In genomic region chr9:100446059-100446686, GRCm38 (mm10) we compare ENCODE assay signal across 8 mouse cellular contexts. TPM values are rescaled to one million over a fixed set of nuclear protein-coding genes. Genes with fewer than 3 reads are reported as not detected.
DNase-seq lines count a peak whose midpoint lies in the region; ATAC-seq and TF ChIP-seq lines count a peak whose summit lies in the region.

No protein-coding gene starts in this region.

- whole genome bisulfite sequencing in hindbrain, postnatal 0 days: under 1% methylated on average over 32 of the region's 32 CpGs

- H3K27me3 ChIP-seq in hindbrain, postnatal 0 days (ENCODE audit: insufficient read depth, low read length): peaks cover 6% of the 10 kb centered on the region; the same call in 1 of the 2 replicates
- peaks cover 31% of the 10 kb centered on the region for H3K27me3 ChIP-seq in megakaryocyte, embryonic 14.5 days (replicated peaks)

- TF ChIP-seq CTCF in hindbrain, postnatal 0 days (IDR thresholded peaks at IDR 0.05; ENCODE audit: low read depth): peak; percentile 89

- peak overlapping the region; percentile 68 for H3K4me2 ChIP-seq in hindbrain, postnatal 0 days (ENCODE audit: low read depth, low read length)

- peak overlapping the region; percentile 41 for H3K4me3 ChIP-seq in hindbrain, postnatal 0 days (ENCODE audit: low read length)
- H3K4me3 ChIP-seq in megakaryocyte, embryonic 14.5 days (replicated peaks): peak overlapping the region; percentile 95

- intact Hi-C loops in left cerebral cortex, postnatal 10 days (cut with DNase I): loop anchor here (5.0 kb wide), 2 partner anchors 599 to 714 kb away; no protein-coding TSS in a partner anchor

- H3K27ac ChIP-seq in hindbrain, postnatal 0 days: peak overlapping the region; percentile 81; the same call in 1 of the 2 replicates

- 0 out of 2 replicates have a peak, but pooled peaks cover 2% of the 10 kb centered on the region for H3K4me1 ChIP-seq in hindbrain, postnatal 0 days (ENCODE audit: insufficient read depth, low read length)
- peaks cover 44% of the 10 kb centered on the region for H3K4me1 ChIP-seq in megakaryocyte, embryonic 14.5 days

- ATAC-seq in hindbrain, postnatal 0 days: peak; percentile 95

- no peaks in the 10 kb centered on the region for H3K36me3 ChIP-seq in hindbrain, postnatal 0 days (ENCODE audit: insufficient read depth, low read length)
- no peaks in the 10 kb centered on the region for H3K36me3 ChIP-seq in megakaryocyte, embryonic 14.5 days (replicated peaks; ENCODE audit: low read length)

- DNase-seq in kidney, adult 18-20 months: peak; percentile 83
- DNase-seq in kidney, adult 11 months: no peak
- peak; percentile 90 to 91 for DNase-seq in cerebellum, postnatal 4 days (ENCODE audit: low spot score in 2 of 2)
- peak; percentile 75 for DNase-seq in gastrocnemius, adult 18-20 months (ENCODE audit: low spot score)
- peak; percentile 93 for DNase-seq in hindbrain, postnatal 0 days (ENCODE audit: low spot score)
- DNase-seq in left cerebral cortex, postnatal 10 days (ENCODE audit: extremely low spot score in 1 of 2, low spot score in 2 of 2): peak; percentile 73 to 82
- peak; percentile 72 for DNase-seq in right cerebral cortex, postnatal 25 days

- H3K9me3 ChIP-seq in hindbrain, postnatal 0 days (ENCODE audit: low read length): no peaks in the 10 kb centered on the region
- no peaks in the 10 kb centered on the region for H3K9me3 ChIP-seq in megakaryocyte, embryonic 14.5 days

- H3K9ac ChIP-seq in hindbrain, postnatal 0 days (replicated peaks; ENCODE audit: low read length): peak overlapping the region; percentile 47

RNA-seq across cellular contexts. Expression of gene Il20rb, which starts 40.4 kb away (rescaled TPM):
- total RNA-seq in gastrocnemius, adult 18-20 months (2021): 1 to 10 TPM; 1.1 TPM
- 2.1 and 2.4 TPM in 2 replicates for total RNA-seq in hindbrain, postnatal 0 days (2014; rRNA removed)
- 2.3 and 2.7 TPM in 2 replicates for polyA plus RNA-seq in hindbrain, postnatal 0 days (2015; fragmentation: Nextera tagmentation; extraction: Ambion mirVana)
- total RNA-seq in left cerebral cortex, postnatal 10 days (2021): 1 to 10 TPM in 1 of 2 experiments, under 1 TPM in 1; 0.77 to 1.5 TPM
- polyA plus RNA-seq in megakaryocyte, embryonic 14.5 days (2012; ENCODE audit: insufficient read depth, low replicate concordance): 1.4 and 1.6 TPM in 2 replicates
